Mouse (Mus musculus): Measurements from ENCODE around the gene Add3. TPM values are rescaled to one million over a fixed set of nuclear protein-coding genes. Genes with fewer than 3 reads are reported as not detected.

Add3 gene
- polyA plus RNA-seq, 1 experiment from 2014 or later, result 85.6 TPM

GRCm38 (mm10) chr19:53273781-53274428, 133.7 kb downstream of the Add3 start:
- 87% methylated on average over 23 of the region's 23 CpGs for WGBS
- Histone ChIP-seq H3K27ac (no peak overlapping the region), H3K4me2 (no peak overlapping the region), H3K9ac (no peak overlapping the region), H3K27me3 (no peaks in the 10 kb centered on the region), H3K9me3 (replicated peaks) (no peaks in the 10 kb centered on the region), H3K36me3 (no peaks in the 10 kb centered on the region), H3K4me1 (peaks cover 13% of the 10 kb centered on the region), H3K4me3 (replicated peaks) (no peak overlapping the region)
- no peak for ATAC-seq (replicated peaks; ENCODE audit: low FRiP score)

- peaks cover 13% of the 10 kb centered on the region for H3K4me1 ChIP-seq
- peak overlapping the region; percentile 30; the same call in 1 of the 2 replicates for H3K27ac ChIP-seq
- H3K4me3 ChIP-seq (replicated peaks), result no peak overlapping the region
- H3K4me2 ChIP-seq, result no peak overlapping the region
- H3K9me3 ChIP-seq (replicated peaks), result no peaks in the 10 kb centered on the region
- no peaks in the 10 kb centered on the region for H3K36me3 ChIP-seq
- H3K9ac ChIP-seq, result no peak overlapping the region
- WGBS, result 26% methylated on average over 3 of the region's 3 CpGs
- peak; percentile 66 for ATAC-seq (replicated peaks; ENCODE audit: low FRiP score)
- H3K27me3 ChIP-seq, result no peaks in the 10 kb centered on the region
Measured at GRCm38 (mm10) chr19:53275204-53275603, 135.0 kb downstream of the Add3 start.

- WGBS, result 57% methylated on average over 19 of the region's 19 CpGs
- Histone ChIP-seq H3K27ac (no peak overlapping the region), H3K4me2 (no peak overlapping the region)
Measured at GRCm38 (mm10) chr19:53276902-53277707, 136.9 kb downstream of the Add3 start.

GRCm38 (mm10) chr19:53278491-53279415, 138.5 kb downstream of the Add3 start:
- Histone ChIP-seq H3K9me3 (replicated peaks) (no peaks in the 10 kb centered on the region), H3K4me1 (peaks cover 13% of the 10 kb centered on the region), H3K4me3 (replicated peaks) (no peak overlapping the region), H3K36me3 (no peaks in the 10 kb centered on the region), H3K27ac (no peak overlapping the region), H3K27me3 (no peaks in the 10 kb centered on the region; the same call in 1 of the 2 replicates), H3K4me2 (no peak overlapping the region), H3K9ac (no peak overlapping the region)
- 60% methylated on average over 19 of the region's 19 CpGs for WGBS
- no peak for ATAC-seq (replicated peaks; ENCODE audit: low FRiP score)

More at GRCm38 (mm10) chr19:53276902-53277707, 136.9 kb downstream of the Add3 start:
- H3K27me3 ChIP-seq, result no peaks in the 10 kb centered on the region; the same call in 1 of the 2 replicates
- H3K36me3 ChIP-seq, result no peaks in the 10 kb centered on the region
- no peak overlapping the region for H3K4me3 ChIP-seq (replicated peaks)
- H3K9me3 ChIP-seq (replicated peaks), result no peaks in the 10 kb centered on the region
- peaks cover 13% of the 10 kb centered on the region for H3K4me1 ChIP-seq
- no peak for ATAC-seq (replicated peaks; ENCODE audit: low FRiP score)
- no peak overlapping the region for H3K9ac ChIP-seq

GRCm38 (mm10) chr19:53280254-53280653, 140.0 kb downstream of the Add3 start:
- no peak overlapping the region for H3K4me3 ChIP-seq (replicated peaks)
- no peaks in the 10 kb centered on the region for H3K9me3 ChIP-seq (replicated peaks)
- H3K27me3 ChIP-seq, result no peaks in the 10 kb centered on the region; the same call in 1 of the 2 replicates
- no peak for ATAC-seq (replicated peaks; ENCODE audit: low FRiP score)
- H3K36me3 ChIP-seq, result no peaks in the 10 kb centered on the region
- H3K4me2 ChIP-seq, result no peak overlapping the region
- H3K27ac ChIP-seq, result no peak overlapping the region
- WGBS, result 80% methylated on average over 8 of the region's 8 CpGs
- H3K9ac ChIP-seq, result no peak overlapping the region
- peaks cover 20% of the 10 kb centered on the region for H3K4me1 ChIP-seq

GRCm38 (mm10) chr19:53282571-53282970, 142.3 kb downstream of the Add3 start:
- H3K9ac ChIP-seq, result no peak overlapping the region
- H3K27me3 ChIP-seq, result no peaks in the 10 kb centered on the region; the same call in 1 of the 2 replicates
- H3K9me3 ChIP-seq (replicated peaks), result no peaks in the 10 kb centered on the region
- no peak overlapping the region for H3K4me2 ChIP-seq
- H3K27ac ChIP-seq, result no peak overlapping the region
- WGBS, result 76% methylated on average over 10 of the region's 10 CpGs
- H3K4me1 ChIP-seq, result peaks cover 9% of the 10 kb centered on the region
- no peak for ATAC-seq (replicated peaks; ENCODE audit: low FRiP score)
- H3K4me3 ChIP-seq (replicated peaks), result no peak overlapping the region
- no peaks in the 10 kb centered on the region for H3K36me3 ChIP-seq

- Histone ChIP-seq H3K4me2 (no peak overlapping the region), H3K4me1 (peaks cover 9% of the 10 kb centered on the region), H3K27ac (no peak overlapping the region), H3K4me3 (replicated peaks) (no peak overlapping the region), H3K36me3 (no peaks in the 10 kb centered on the region), H3K27me3 (no peaks in the 10 kb centered on the region; the same call in 1 of the 2 replicates), H3K9ac (no peak overlapping the region), H3K9me3 (replicated peaks) (no peaks in the 10 kb centered on the region)
- no peak for ATAC-seq (replicated peaks; ENCODE audit: low FRiP score)
- WGBS, result 88% methylated on average over 7 of the region's 7 CpGs
Measured at GRCm38 (mm10) chr19:53283742-53284141, 143.5 kb downstream of the Add3 start.

- ATAC-seq (replicated peaks; ENCODE audit: low FRiP score), result 0 out of 2 replicates have a peak, but pooled peaks have one; percentile 36
- Histone ChIP-seq H3K4me3 (replicated peaks) (no peak overlapping the region), H3K9me3 (replicated peaks) (no peaks in the 10 kb centered on the region), H3K27me3 (no peaks in the 10 kb centered on the region; the same call in 1 of the 2 replicates), H3K4me1 (peaks cover 9% of the 10 kb centered on the region), H3K4me2 (peak overlapping the region; percentile 14; the same call in 1 of the 2 replicates), H3K9ac (no peak overlapping the region), H3K36me3 (no peaks in the 10 kb centered on the region), H3K27ac (no peak overlapping the region)
- 40% methylated on average over 20 of the region's 20 CpGs for WGBS
Measured at GRCm38 (mm10) chr19:53284268-53285208, 144.3 kb downstream of the Add3 start.

GRCm38 (mm10) chr19:53296331-53297254, 156.3 kb downstream of the Add3 start:
- ATAC-seq (replicated peaks; ENCODE audit: low FRiP score), result no peak
- Histone ChIP-seq H3K36me3 (no peaks in the 10 kb centered on the region), H3K4me1 (no peaks in the 10 kb centered on the region), H3K27ac (no peak overlapping the region), H3K4me2 (no peak overlapping the region), H3K4me3 (replicated peaks) (no peak overlapping the region), H3K27me3 (no peaks in the 10 kb centered on the region), H3K9me3 (replicated peaks) (no peaks in the 10 kb centered on the region), H3K9ac (no peak overlapping the region)
- 77% methylated on average over 23 of the region's 23 CpGs for WGBS

Data from kidney, embryonic 15.5 days (tissue).